Mouse (Mus musculus): ENCODE results near the gene Socs1. TPM values are rescaled to one million over a fixed set of nuclear protein-coding genes. Genes with fewer than 3 reads are reported as not detected.

Socs1 gene
- polyA plus RNA-seq, 1 experiment = 279 TPM

DNA sequence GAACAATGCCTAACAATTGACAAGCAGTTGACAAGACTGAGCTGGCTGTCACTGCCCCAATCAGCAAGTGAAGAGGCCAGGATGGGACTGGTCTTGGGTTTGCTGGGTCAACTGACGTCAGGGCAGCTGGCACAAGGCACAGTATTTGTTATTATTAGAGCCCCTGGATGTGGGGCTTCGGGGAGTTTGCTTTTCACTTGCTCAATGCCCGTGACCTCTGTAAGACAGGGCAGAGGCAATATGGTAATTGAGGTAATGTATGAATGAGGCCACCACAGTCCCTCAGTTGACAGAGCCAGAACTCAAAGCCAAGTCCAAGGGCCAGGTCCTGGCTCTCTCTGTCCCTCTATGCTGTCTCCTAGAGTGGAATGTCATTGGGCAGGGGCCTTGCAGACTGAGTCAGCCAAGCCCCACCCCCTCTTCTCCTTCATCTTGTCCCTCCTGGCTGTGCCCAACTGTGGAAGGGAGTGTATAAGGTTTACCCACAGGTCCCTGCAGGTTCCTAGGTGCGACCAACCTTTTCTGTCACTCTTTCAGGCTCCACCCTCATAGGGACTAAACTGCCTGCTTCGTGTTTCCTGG is 7.7 kb downstream of the Socs1 start:
- WGBS = 87% methylated on average over 5 of the region's 5 CpGs
- H3K4me3 ChIP-seq (ENCODE audit: control insufficient read depth, insufficient read depth, low read length) = no peak overlapping the region
- DNase-seq = no peak
- peaks cover 7% of the 10 kb centered on the region for H3K36me3 ChIP-seq (ENCODE audit: control insufficient read depth, insufficient read depth, low read length)
- H3K4me1 ChIP-seq (replicated peaks; ENCODE audit: control insufficient read depth, insufficient read depth, low read length) = peaks cover 48% of the 10 kb centered on the region
- H3K27ac ChIP-seq (ENCODE audit: control insufficient read depth, insufficient read depth, low read length) = no peak overlapping the region
- TF ChIP-seq POLR2A (IDR thresholded peaks at IDR 0.05; ENCODE audit: control insufficient read depth, extremely low read depth, insufficient read depth, low read length, poor library complexity) = no peak
- no peak for TF ChIP-seq CTCF (IDR thresholded peaks at IDR 0.05; ENCODE audit: borderline replicate concordance, control insufficient read depth, extremely low read depth, insufficient read depth, low read length, poor library complexity)
- no peaks in the 10 kb centered on the region for H3K27me3 ChIP-seq (ENCODE audit: control insufficient read depth, insufficient read depth, low read length)

DNA sequence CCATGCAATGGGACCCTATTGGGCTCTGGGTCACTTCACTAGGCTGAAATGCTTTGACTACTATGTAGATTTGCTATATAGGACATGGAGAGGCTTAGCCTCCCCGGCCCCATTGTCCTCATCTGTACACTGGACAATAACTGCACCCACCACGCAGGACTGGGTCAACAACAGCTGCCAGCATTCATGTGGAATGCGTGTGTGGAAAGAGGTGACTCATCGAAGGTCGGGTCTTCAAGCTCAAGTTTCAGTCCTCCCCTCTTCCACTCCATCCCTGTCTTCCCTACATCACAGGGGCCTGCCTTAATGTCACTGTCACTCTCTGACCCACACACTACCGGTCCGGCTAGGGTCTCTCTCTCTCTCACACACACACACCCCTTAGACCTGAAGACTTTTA is 9.0 kb downstream of the Socs1 start:
- TF ChIP-seq POLR2A (IDR thresholded peaks at IDR 0.05; ENCODE audit: control insufficient read depth, extremely low read depth, insufficient read depth, low read length, poor library complexity) (no peak), CTCF (IDR thresholded peaks at IDR 0.05; ENCODE audit: borderline replicate concordance, control insufficient read depth, extremely low read depth, insufficient read depth, low read length, poor library complexity) (no peak)
- H3K27me3 ChIP-seq (ENCODE audit: control insufficient read depth, insufficient read depth, low read length) = no peaks in the 10 kb centered on the region
- H3K4me3 ChIP-seq (ENCODE audit: control insufficient read depth, insufficient read depth, low read length) = no peak overlapping the region
- DNase-seq = no peak
- no peaks in the 10 kb centered on the region for H3K36me3 ChIP-seq (ENCODE audit: control insufficient read depth, insufficient read depth, low read length)
- H3K27ac ChIP-seq (ENCODE audit: control insufficient read depth, insufficient read depth, low read length) = no peak overlapping the region
- peaks cover 50% of the 10 kb centered on the region for H3K4me1 ChIP-seq (replicated peaks; ENCODE audit: control insufficient read depth, insufficient read depth, low read length)
- WGBS = 83% methylated on average over 7 of the region's 7 CpGs

DNA sequence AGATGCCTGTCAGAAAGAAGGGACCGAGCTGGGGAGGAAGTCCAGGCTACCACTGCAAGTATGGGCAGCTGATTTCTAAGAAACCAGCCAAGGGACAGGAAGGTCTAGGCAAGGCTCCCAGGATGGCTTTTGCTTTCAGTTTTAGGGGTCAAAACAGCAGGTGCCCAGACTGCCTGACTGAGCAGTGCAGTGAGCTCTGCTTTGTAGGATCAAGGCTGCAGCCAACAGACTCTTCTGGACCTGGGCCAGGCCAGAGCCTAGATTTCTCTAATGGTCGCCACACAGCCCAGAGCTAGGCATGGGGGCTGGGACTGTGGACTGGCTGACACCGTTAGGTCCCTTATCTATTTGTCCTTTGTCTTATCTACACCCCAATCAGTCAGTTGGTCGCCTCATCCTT is 10.6 kb downstream of the Socs1 start:
- no peaks in the 10 kb centered on the region for H3K36me3 ChIP-seq (ENCODE audit: control insufficient read depth, insufficient read depth, low read length)
- peaks cover 48% of the 10 kb centered on the region for H3K4me1 ChIP-seq (replicated peaks; ENCODE audit: control insufficient read depth, insufficient read depth, low read length)
- TF ChIP-seq POLR2A (IDR thresholded peaks at IDR 0.05; ENCODE audit: control insufficient read depth, extremely low read depth, insufficient read depth, low read length, poor library complexity) (no peak), CTCF (IDR thresholded peaks at IDR 0.05; ENCODE audit: borderline replicate concordance, control insufficient read depth, extremely low read depth, insufficient read depth, low read length, poor library complexity) (no peak)
- H3K27ac ChIP-seq (ENCODE audit: control insufficient read depth, insufficient read depth, low read length) = no peak overlapping the region
- H3K4me3 ChIP-seq (ENCODE audit: control insufficient read depth, insufficient read depth, low read length) = no peak overlapping the region
- H3K27me3 ChIP-seq (ENCODE audit: control insufficient read depth, insufficient read depth, low read length) = no peaks in the 10 kb centered on the region
- DNase-seq = no peak
- WGBS = 39% methylated on average over 4 of the region's 4 CpGs

DNA sequence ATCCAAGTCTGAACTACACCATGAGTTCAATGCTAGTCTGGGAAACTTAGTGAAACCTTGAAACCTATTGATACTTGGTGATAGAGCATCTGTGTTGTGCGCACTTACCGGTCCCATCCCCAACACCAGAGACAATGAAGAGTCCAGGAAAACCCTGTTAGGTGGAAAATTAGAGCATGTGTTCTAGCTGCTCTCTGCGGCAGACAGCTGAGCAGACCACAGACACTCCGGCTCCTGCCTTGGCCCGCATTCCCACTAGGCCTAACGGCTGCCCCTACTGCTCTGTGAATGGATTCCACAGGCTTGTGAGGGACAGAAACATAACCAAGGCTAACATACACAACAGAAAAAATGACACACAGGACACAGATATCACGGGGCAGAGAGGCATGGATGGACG is 11.8 kb downstream of the Socs1 start:
- no peak for TF ChIP-seq CTCF (IDR thresholded peaks at IDR 0.05; ENCODE audit: borderline replicate concordance, control insufficient read depth, extremely low read depth, insufficient read depth, low read length, poor library complexity)
- Histone ChIP-seq H3K27ac (ENCODE audit: control insufficient read depth, insufficient read depth, low read length) (0 out of 2 replicates have a peak overlapping the region, but pooled peaks have one; percentile 8), H3K36me3 (ENCODE audit: control insufficient read depth, insufficient read depth, low read length) (no peaks in the 10 kb centered on the region), H3K27me3 (ENCODE audit: control insufficient read depth, insufficient read depth, low read length) (no peaks in the 10 kb centered on the region), H3K4me3 (ENCODE audit: control insufficient read depth, insufficient read depth, low read length) (no peak overlapping the region), H3K4me1 (replicated peaks; ENCODE audit: control insufficient read depth, insufficient read depth, low read length) (peaks cover 60% of the 10 kb centered on the region)
- DNase-seq = no peak
- WGBS = 82% methylated on average over 8 of the region's 8 CpGs

DNA sequence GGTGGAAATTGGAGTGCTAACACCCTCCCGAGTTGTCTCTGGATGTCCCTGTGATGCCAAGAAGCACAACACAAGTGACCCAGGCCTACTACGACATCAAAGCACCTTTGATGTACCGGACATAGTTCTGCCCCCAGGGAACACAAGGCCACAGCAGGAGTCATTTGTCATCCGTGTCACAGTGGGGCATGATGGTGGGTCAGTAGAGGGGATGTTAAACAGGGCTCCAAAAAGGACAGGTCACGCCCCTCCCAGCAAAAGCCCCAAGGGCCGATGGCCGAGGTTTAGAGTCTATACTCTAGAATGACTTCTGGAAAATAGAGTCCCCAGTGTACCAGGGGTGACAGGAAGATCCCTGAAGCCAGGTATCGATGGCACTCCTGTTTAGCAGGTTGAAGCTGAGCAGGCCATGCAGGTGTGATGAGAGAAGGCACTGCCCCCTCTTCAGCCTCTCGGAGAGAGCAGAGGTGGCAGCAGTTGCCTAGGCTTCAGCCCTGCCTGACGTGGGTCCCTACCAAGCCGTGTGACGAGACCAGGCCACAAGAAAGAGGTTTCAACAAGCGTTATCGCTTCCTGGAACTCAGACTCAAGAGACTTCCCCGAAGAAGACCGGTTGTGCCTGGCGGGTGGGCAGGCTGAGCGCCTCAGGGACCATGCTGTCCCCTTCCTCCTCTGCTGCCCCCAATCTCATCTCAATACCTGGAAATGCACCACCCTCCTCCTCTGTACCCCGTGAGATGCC is 13.4 kb downstream of the Socs1 start:
- DNase-seq = peak; percentile 80
- 19% methylated on average over 19 of the region's 19 CpGs for WGBS
- Histone ChIP-seq H3K4me3 (ENCODE audit: control insufficient read depth, insufficient read depth, low read length) (no peak overlapping the region), H3K27ac (ENCODE audit: control insufficient read depth, insufficient read depth, low read length) (peak overlapping the region; percentile 74), H3K36me3 (ENCODE audit: control insufficient read depth, insufficient read depth, low read length) (no peaks in the 10 kb centered on the region), H3K4me1 (replicated peaks; ENCODE audit: control insufficient read depth, insufficient read depth, low read length) (peaks cover 65% of the 10 kb centered on the region), H3K27me3 (ENCODE audit: control insufficient read depth, insufficient read depth, low read length) (no peaks in the 10 kb centered on the region)
- TF ChIP-seq CTCF (IDR thresholded peaks at IDR 0.05; ENCODE audit: borderline replicate concordance, control insufficient read depth, extremely low read depth, insufficient read depth, low read length, poor library complexity) (0 out of 2 replicates have a peak, but pooled peaks have one; percentile 13), POLR2A (IDR thresholded peaks at IDR 0.05; ENCODE audit: control insufficient read depth, extremely low read depth, insufficient read depth, low read length, poor library complexity) (no peak)

DNA sequence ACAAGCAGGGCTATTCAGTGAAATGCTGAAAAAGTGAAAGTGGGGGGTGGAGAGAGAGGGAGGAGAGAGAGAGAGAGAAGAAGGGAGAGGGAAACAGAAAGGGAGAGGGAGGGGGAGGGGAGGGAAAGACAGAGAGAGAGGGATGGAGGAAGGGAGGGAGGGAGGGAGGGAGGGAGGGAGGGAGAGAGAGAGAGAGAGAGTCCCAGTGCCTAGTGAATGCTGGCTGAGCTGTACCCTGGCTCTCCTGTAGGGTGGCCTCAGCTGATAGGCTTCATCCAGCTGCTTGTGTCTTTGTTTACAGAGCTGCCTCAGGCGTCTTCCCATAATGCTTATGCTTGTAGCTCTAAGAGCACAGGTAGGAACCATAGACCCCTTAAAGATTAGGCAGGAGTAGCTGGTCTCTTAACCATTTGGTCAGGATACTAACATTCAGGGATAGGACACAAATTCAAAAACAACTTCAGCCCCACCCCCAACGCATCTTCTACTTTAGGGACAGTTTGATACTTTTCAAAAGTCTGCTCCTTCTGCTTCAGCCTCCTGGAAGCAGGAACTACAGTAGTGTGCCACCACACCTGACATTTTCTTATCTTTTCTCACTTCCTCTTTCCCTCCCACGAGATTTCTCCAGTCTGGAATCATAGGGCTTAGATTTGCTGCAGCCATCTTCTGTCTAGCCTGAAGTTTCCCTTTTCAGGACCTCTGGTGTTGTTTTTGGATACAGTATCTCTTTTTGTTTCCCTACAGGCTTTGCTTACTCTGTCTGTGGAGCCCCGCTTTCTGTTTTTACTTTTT is 14.6 kb downstream of the Socs1 start:
- peak; percentile 44 for DNase-seq
- peaks cover 65% of the 10 kb centered on the region for H3K4me1 ChIP-seq (replicated peaks; ENCODE audit: control insufficient read depth, insufficient read depth, low read length)
- peak overlapping the region; percentile 75 for H3K27ac ChIP-seq (ENCODE audit: control insufficient read depth, insufficient read depth, low read length)
- H3K4me3 ChIP-seq (ENCODE audit: control insufficient read depth, insufficient read depth, low read length) = no peak overlapping the region
- H3K27me3 ChIP-seq (ENCODE audit: control insufficient read depth, insufficient read depth, low read length) = no peaks in the 10 kb centered on the region
- H3K36me3 ChIP-seq (ENCODE audit: control insufficient read depth, insufficient read depth, low read length) = no peaks in the 10 kb centered on the region
- 30% methylated on average over 4 of the region's 4 CpGs for WGBS
- TF ChIP-seq POLR2A (IDR thresholded peaks at IDR 0.05; ENCODE audit: control insufficient read depth, extremely low read depth, insufficient read depth, low read length, poor library complexity) = no peak
- TF ChIP-seq CTCF (IDR thresholded peaks at IDR 0.05; ENCODE audit: borderline replicate concordance, control insufficient read depth, extremely low read depth, insufficient read depth, low read length, poor library complexity) = no peak

Measured in thymus, adult 2 months (tissue).